Mouse (Mus musculus): ENCODE data around the gene Nxf1. TPM values are rescaled to one million over a fixed set of nuclear protein-coding genes. Genes with fewer than 3 reads are reported as not detected.

The Nxf1 gene
- total and polyA plus RNA-seq, 3 experiments = 66.5 to 136 (median 101) TPM

GRCm38 (mm10) chr19:8740603-8741002 lies 16.3 kb upstream of the Nxf1 start, which contains the start of gene 1700092M07Rik:
Gene 1700092M07Rik, plus strand, starts transcription at chr19:8740718.
- peak within 1 kb of the TSS; percentile 79 for H3K9ac ChIP-seq (ENCODE audit: insufficient read depth, low read depth)
- peaks cover 11 to 41% of the 10 kb centered on the region in 2 experiments for H3K4me1 ChIP-seq (ENCODE audit: control insufficient read depth in 1 of 2, insufficient read depth in 2 of 2)
- no peaks in the 10 kb centered on the region for H3K9me3 ChIP-seq (replicated peaks; ENCODE audit: low read length)
- TF ChIP-seq POLR2A (IDR thresholded peaks at IDR 0.05; ENCODE audit: low read depth, low read length) = no peak
- TF ChIP-seq BHLHE40 (IDR thresholded peaks at IDR 0.05; ENCODE audit: low read depth, low read length) = no peak
- TF ChIP-seq ZNF384 (IDR thresholded peaks at IDR 0.05; ENCODE audit: low read depth, low read length) = no peak
- TF ChIP-seq CTCF (conservative IDR thresholded peaks at IDR 0.05 in 1 of 2, IDR thresholded peaks at IDR 0.05 in 1 of 2; ENCODE audit: low read depth in 2 of 2, low read length in 2 of 2) = no peak
- no peak for TF ChIP-seq ZC3H11A (IDR thresholded peaks at IDR 0.05; ENCODE audit: low read depth, low read length)
- no peak for TF ChIP-seq MAX (IDR thresholded peaks at IDR 0.05; ENCODE audit: low read length)
- TF ChIP-seq GABPA (IDR thresholded peaks at IDR 0.05; ENCODE audit: insufficient replicate concordance, low read depth, low read length) = no peak
- TF ChIP-seq MYC (IDR thresholded peaks at IDR 0.05; ENCODE audit: low read depth, low read length) = no peak
- TF ChIP-seq E2F4 (IDR thresholded peaks at IDR 0.05; ENCODE audit: insufficient replicate concordance, low read depth, low read length) = no peak
- in situ Hi-C loops (cut with MboI; ENCODE audit: low pct_ligation_motif_present, low pct_unique_long_range_greater_than_20kb, low sequenced_read_pairs) (loop anchor here (25.0 kb wide), 1 partner anchor 372 kb away; no protein-coding TSS in a partner anchor), dilution Hi-C loops (cut with MboI; ENCODE audit: extremely low pct_ligation_motif_present, extremely low pct_unique_long_range_greater_than_20kb, low sequenced_read_pairs) (no loop called here)
- peak within 1 kb of the TSS; percentile 91 for H3K27ac ChIP-seq (ENCODE audit: insufficient read depth, low read depth)
- peaks cover 41% of the 10 kb centered on the region for H3K79me2 ChIP-seq (replicated peaks; ENCODE audit: control insufficient read depth, extremely low read depth, insufficient read depth, poor library complexity, severe bottlenecking)
- H3K27me3 ChIP-seq (replicated peaks) = no peaks in the 10 kb centered on the region
- peaks cover 50 to 71% of the 10 kb centered on the region in 2 experiments for H3K36me3 ChIP-seq (replicated peaks in 1 of 2; ENCODE audit: control insufficient read depth in 1 of 2, insufficient read depth in 1 of 2, low read length in 1 of 2)
- no peak for DNase-seq (ENCODE audit: extremely low read depth)
- H3K4me3 ChIP-seq (replicated peaks in 1 of 3; ENCODE audit: low read depth in 2 of 3, low read length in 2 of 3, poor library complexity in 1 of 3) = peak within 1 kb of the TSS; percentile 68 to 77 (median 75)
- peak within 1 kb of the TSS; percentile 6; the same call in 1 of the 2 replicates for H3K4me2 ChIP-seq (ENCODE audit: insufficient read depth, low read depth, poor library complexity, severe bottlenecking)

- Histone ChIP-seq H3K4me1 (ENCODE audit: control insufficient read depth in 1 of 2, insufficient read depth in 2 of 2) (peaks cover 11 to 41% of the 10 kb centered on the region in 2 experiments), H3K27me3 (replicated peaks) (no peaks in the 10 kb centered on the region), H3K9me3 (replicated peaks; ENCODE audit: low read length) (no peaks in the 10 kb centered on the region), H3K4me3 (replicated peaks in 1 of 3; ENCODE audit: low read depth in 2 of 3, low read length in 2 of 3, poor library complexity in 1 of 3) (peak within 1 kb of the TSS; percentile 75 to 77 (median 77)), H3K27ac (ENCODE audit: insufficient read depth, low read depth) (peak within 1 kb of the TSS; percentile 91), H3K9ac (ENCODE audit: insufficient read depth, low read depth) (peak within 1 kb of the TSS; percentile 92), H3K36me3 (replicated peaks in 1 of 2; ENCODE audit: control insufficient read depth in 1 of 2, insufficient read depth in 1 of 2, low read length in 1 of 2) (peaks cover 55 to 78% of the 10 kb centered on the region in 2 experiments), H3K79me2 (replicated peaks; ENCODE audit: control insufficient read depth, extremely low read depth, insufficient read depth, poor library complexity, severe bottlenecking) (peaks cover 34% of the 10 kb centered on the region), H3K4me2 (ENCODE audit: insufficient read depth, low read depth, poor library complexity, severe bottlenecking) (peak within 1 kb of the TSS; percentile 72)
- TF ChIP-seq KAT2A (IDR thresholded peaks at IDR 0.05; ENCODE audit: insufficient replicate concordance, low read length) (peak; percentile 84; the same call in 1 of the 2 replicates), CHD2 (IDR thresholded peaks at IDR 0.05; ENCODE audit: low read length) (peak; percentile 98), MAFK (IDR thresholded peaks at IDR 0.05; ENCODE audit: insufficient replicate concordance, low read length) (no peak), SMC3 (IDR thresholded peaks at IDR 0.05; ENCODE audit: low read depth, low read length) (peak; percentile 8; the same call in 1 of the 2 replicates), GABPA (IDR thresholded peaks at IDR 0.05; ENCODE audit: insufficient replicate concordance, low read depth, low read length) (no peak; the same call in 1 of the 2 replicates), TCF12 (IDR thresholded peaks at IDR 0.05; ENCODE audit: low read depth, low read length) (peak; percentile 57; the same call in 1 of the 2 replicates), POLR2A (IDR thresholded peaks at IDR 0.05; ENCODE audit: low read depth, low read length) (peak; percentile 73), HCFC1 (IDR thresholded peaks at IDR 0.05; ENCODE audit: low read depth, low read length) (peak; percentile 86), TBP (conservative IDR thresholded peaks at IDR 0.05; ENCODE audit: low read depth, low read length) (peak; percentile 52; the same call in 1 of the 2 replicates), MYC (IDR thresholded peaks at IDR 0.05; ENCODE audit: low read depth, low read length) (peak; percentile 32; the same call in 1 of the 2 replicates), MEF2A (IDR thresholded peaks at IDR 0.05; ENCODE audit: borderline replicate concordance, low read depth, low read length) (0 out of 2 replicates have a peak, but pooled peaks have one; percentile 58), ZMIZ1 (IDR thresholded peaks at IDR 0.05; ENCODE audit: low read depth, low read length) (peak; percentile 80; the same call in 1 of the 2 replicates), NRF1 (IDR thresholded peaks at IDR 0.05; ENCODE audit: low read depth, low read length) (peak; percentile 34; the same call in 1 of the 2 replicates), MAZ (IDR thresholded peaks at IDR 0.05; ENCODE audit: low read depth, low read length) (peak; percentile 60; the same call in 1 of the 2 replicates), POLR2AphosphoS2 (IDR thresholded peaks at IDR 0.05; ENCODE audit: low read depth, low read length) (peak; percentile 97), JUND (conservative IDR thresholded peaks at IDR 0.05; ENCODE audit: low read depth, low read length) (no peak; the same call in 1 of the 2 replicates), MAX (IDR thresholded peaks at IDR 0.05; ENCODE audit: low read length) (0 out of 2 replicates have a peak, but pooled peaks have one; percentile 55), PAX5 (IDR thresholded peaks at IDR 0.05; ENCODE audit: low read length) (no peak), NELFE (IDR thresholded peaks at IDR 0.05; ENCODE audit: low read depth, low read length) (peak; percentile 53; the same call in 1 of the 2 replicates), ELF1 (IDR thresholded peaks at IDR 0.05; ENCODE audit: low read depth, low read length) (peak; percentile 91), BHLHE40 (IDR thresholded peaks at IDR 0.05; ENCODE audit: low read depth, low read length) (no peak), ZNF384 (IDR thresholded peaks at IDR 0.05; ENCODE audit: low read depth, low read length) (peak; percentile 75), SIN3A (IDR thresholded peaks at IDR 0.05; ENCODE audit: low read length) (peak; percentile 95), E2F4 (IDR thresholded peaks at IDR 0.05; ENCODE audit: insufficient replicate concordance, low read depth, low read length) (no peak), IRF4 (IDR thresholded peaks at IDR 0.05; ENCODE audit: low read depth, low read length) (no peak), RCOR1 (conservative IDR thresholded peaks at IDR 0.05; ENCODE audit: low read depth, low read length) (peak; percentile 12; the same call in 1 of the 2 replicates), USF2 (conservative IDR thresholded peaks at IDR 0.05; ENCODE audit: low read depth, low read length) (0 out of 2 replicates have a peak, but pooled peaks have one; percentile 5)
- DNase-seq (ENCODE audit: extremely low read depth) = peak; percentile 98
- in situ Hi-C loops (cut with MboI; ENCODE audit: low pct_ligation_motif_present, low pct_unique_long_range_greater_than_20kb, low sequenced_read_pairs) = loop anchor here (25.0 kb wide), 1 partner anchor 371 kb away; no protein-coding TSS in a partner anchor
- dilution Hi-C loops (cut with MboI; ENCODE audit: extremely low pct_ligation_motif_present, extremely low pct_unique_long_range_greater_than_20kb, low sequenced_read_pairs) = no loop called here
Observed at GRCm38 (mm10) chr19:8741243-8741869, 15.5 kb upstream of the Nxf1 start, which contains the start of gene Stx5a. Gene Stx5a, plus strand, starts transcription at chr19:8741413.

Data from CH12.LX (cell line).